Mouse (Mus musculus) left cerebral cortex, adult 8-10 months (tissue): Measurements from ENCODE around the gene Manf. TPM values are rescaled to one million over a fixed set of nuclear protein-coding genes. Genes with fewer than 3 reads are reported as not detected.

Source experiments
- DNase-seq, 2 experiments: peaks; one replicate each; pipeline ENCODE4 v3.0.0; 2022; ENCODE audit warnings: low spot score in 2 of 2
- total RNA-seq, 4 experiments: library from RNA; stranded (reverse); gene quantifications; 2 replicates each; pipeline ENCODE4 v1.2.4; 2022

Gene Manf
- total RNA-seq, 4 experiments from 2014 or later: 94.8 to 105 (median 98.7) TPM

DNA sequence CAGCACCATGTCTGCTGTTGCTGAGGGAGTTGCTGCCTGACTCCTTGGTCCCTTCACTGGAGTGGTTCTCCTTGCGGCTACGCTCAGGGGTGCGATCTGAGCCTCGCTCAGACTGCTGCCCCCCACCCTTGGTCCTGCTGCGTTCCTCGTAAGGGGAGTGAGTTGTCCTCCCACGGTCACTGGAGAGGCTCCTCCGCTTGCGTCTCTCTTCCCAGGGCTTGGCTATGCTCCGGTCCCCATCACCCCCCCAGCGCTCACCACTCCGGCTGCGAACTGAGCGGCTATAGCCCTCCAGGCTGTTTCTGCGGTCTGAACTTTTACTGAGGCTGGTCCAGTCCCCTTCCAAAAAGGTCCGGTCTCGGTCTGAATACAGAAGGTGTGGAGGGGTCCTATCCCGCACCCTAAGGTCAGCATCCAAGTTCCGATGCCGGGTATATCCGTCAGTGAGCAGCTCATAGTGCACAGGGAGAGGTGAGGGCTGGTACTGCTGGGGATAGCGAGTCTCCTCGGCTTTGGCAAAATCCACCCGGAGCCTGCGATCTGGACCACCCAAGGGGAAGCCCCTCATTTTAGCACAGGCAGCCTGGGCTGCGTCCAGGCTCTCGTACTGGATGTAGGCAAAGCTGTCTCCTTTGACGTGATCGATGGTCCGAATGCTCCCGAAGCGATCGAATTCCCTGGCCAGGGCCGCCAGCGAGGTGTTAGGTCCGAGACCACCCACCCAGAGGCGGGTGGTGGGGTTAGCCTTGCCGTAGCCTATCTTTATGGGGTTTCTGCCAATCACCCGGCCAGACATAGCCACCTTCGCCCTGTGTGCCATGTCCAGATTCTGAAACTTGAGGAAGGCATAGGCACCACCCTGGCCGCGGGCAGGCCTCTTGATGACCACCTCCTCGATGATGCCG, 6.5 kb downstream of the Manf start:
- no peak for DNase-seq

DNA sequence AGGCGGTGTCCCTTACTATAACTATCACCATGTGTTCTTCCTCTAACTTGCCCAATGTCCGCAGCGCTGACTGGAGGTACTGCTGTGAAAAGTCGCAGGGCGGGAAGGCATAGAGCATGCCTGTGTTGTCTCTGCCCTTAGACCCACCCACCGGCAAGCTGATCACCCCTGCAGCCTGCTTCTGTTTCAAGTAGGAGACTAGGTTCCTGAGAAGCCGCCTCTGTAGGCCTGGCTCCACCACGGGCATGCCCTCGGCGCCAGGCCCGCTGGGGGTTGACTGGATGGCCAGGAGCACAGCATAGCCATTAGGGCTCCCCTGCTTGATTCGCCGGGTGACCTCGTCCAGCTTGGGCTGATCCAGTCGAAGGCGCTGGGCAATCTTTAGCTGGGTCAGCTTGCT, 7.5 kb downstream of the Manf start:
- no peak for DNase-seq

DNA sequence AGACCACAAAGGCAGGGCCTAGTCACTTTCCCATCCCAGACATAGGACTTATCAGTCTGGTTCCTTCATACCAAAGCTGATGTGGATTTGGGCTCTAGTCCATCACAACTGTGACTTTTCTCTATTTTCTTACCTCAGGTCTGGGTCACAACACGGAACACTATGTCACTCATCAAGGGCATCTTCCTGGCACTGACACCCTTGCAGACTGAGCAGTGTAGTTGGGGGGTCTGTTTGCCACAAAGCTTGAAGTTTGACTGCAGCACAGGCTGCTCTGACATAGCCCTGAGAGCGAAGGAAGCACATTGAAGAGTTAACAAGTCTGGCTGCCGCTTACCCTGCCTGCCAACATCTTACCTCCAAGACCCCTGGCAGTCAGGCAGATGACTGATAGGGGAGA, 8.7 kb downstream of the Manf start:
- DNase-seq: no peak

DNA sequence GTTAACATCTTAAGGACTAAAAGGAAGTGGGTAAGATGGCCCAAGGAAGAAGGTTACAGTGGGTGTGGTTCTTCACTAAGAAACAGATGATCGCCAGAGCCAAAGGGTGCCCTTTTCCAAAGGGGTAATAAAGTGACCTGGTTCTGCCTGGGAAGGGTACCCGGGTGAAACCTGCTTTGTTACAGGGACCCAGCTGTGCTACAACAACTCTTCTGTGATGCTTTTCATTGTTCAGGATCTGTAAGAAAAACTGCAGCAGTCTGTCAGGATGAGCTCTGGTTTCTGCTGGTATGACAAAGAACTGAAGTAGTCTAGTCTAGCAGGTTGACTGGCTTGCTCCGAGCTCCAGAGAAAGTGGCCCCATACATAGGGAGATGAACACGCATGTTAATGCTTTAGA, 9.6 kb downstream of the Manf start:
- no peak for DNase-seq

DNA sequence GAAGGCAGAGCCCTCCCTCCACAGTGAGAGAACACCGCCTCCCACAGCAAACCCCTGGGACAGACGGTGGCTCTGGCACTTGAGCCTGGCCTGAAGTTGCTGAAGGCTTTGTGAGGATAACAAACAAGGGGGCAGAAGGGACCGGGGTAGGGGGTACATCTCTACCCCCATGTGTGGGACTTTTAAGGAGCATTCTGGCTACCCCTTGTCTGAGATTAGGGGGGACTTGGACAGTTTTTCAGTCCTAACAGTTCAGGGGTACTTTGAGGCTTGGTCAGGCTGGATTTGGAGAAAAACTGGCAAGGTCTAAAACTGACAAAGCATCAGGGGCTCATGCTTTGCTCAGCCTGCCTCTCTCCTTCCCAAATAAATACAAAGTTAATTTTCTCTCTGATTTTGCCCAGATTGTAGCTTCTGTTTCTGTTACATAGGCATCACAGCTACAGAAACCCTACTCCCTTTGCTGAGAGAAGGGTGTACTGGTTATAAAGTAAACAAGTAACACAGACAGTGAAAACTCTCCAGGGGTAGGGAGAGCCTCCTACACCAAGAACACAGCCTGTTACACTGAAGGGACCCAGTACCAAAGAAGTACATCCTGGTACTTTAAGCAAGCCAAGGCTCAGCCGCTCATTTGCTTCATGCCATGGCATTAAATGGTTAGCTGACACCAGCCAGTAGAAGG, 10.6 kb downstream of the Manf start:
- no peak for DNase-seq

DNA sequence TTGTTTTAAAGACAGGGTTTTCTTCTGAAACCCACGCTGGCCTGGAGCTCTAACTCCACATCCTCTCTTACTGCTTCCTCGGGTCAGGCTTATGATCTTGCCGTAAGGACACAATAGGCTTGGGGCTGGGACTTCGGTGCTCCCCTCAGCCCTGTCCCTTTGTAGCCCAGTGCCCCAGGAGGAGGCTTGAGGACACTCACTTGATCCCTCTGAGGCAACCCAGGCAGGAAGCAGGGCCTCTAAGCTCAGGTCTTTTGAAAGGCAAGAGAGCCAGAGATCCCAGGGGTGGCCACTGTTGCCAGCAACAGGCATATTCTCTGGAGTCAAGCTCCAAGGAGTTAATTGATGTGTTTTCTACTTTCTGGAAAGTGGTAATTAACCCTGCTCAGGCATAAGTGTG, 12.3 kb downstream of the Manf start:
- no peak for DNase-seq

DNA sequence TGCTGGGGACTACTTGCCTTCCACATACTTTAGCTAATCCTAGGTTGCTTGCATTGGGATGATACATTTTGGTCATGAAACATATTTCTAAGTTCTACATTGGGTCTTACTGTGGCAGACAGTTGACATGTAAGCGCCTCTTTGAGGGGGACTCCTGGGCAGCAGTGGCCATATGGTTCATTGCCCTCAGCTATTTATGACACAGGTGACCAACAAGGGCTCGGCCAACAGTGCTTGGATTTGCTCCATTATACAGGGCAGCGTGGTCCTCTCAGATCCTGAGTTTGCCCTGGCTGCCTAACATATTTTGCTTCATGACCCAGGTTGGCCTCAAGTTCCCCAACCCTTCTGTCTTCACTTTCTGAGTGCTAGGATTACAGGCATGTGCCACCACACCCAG, 15.1 kb downstream of the Manf start:
- DNase-seq: no peak

DNA sequence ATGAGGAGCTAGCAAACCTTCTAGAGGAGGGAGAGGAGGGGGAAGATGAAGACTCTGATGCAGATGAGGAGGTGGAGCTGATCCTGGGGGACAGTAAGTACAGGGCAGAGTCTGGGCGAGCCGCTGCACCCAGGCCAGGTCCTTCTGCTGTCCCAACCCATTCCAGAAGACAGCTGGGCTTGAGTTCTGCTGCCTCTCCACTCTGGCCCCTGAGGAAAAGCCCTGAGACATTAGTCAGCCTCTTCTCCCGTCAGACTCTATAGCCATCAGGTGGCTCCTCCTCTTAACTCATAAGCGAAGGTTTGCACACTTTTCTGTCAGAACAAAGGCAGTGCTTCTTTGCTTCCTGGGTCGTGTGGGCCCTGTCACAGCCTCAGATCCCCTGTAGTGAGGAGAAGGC, 17.6 kb downstream of the Manf start:
- no peak for DNase-seq

DNA sequence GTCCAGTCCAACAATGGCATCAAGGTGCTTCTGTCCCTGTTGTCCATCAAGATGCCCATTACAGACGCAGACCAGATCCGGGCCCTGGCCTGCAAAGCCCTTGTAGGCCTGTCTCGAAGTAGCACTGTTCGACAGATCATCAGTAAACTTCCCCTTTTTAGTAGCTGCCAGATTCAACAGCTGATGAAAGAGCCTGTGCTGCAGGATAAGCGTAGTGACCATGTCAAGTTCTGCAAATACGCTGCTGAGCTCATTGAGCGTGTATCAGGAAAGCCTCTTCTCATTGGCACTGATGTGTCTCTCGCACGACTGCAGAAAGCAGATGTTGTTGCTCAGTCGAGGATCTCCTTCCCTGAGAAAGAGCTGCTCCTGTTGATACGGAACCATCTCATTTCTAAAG, 33.7 kb downstream of the Manf start:
- no peak for DNase-seq

DNA sequence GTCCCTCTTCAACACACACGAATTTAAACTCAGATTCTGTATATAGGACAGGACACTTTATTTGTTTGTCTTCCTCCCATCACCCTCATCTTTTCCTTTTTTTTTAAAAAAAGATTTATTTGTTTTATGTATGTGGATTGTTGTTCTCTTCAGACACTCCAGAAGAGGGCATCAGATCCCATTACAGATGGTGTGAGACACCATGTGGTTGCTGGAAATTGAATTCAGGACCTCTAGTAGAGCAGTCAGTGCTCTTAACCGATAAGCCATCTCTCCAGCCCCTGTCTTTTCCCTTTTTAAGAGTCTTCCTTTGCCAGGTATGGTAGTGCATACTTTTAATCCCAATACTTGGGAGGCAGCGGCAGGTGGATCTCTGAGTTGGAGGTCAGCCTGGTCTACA, 35.1 kb downstream of the Manf start:
- DNase-seq: no peak

DNA sequence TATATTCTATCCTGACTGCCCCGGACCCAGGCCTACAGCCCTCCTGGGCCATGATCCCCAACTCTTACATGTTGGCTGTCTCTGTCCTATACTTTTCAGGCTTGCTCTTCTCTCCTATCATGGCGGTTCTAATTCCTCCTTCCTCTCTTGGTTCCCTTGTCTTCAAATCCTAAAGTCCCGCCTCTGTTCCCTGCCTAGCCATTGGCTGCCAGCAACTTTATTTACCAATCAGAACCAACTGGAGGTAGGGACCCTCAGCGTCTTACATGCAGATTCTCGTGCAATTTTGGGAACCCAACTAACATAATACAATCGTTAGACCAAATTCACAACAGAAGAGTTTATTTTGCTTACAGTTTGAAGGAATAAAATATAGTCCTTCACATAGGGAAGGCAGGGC, 49.0 kb downstream of the Manf start:
- DNase-seq: no peak

DNA sequence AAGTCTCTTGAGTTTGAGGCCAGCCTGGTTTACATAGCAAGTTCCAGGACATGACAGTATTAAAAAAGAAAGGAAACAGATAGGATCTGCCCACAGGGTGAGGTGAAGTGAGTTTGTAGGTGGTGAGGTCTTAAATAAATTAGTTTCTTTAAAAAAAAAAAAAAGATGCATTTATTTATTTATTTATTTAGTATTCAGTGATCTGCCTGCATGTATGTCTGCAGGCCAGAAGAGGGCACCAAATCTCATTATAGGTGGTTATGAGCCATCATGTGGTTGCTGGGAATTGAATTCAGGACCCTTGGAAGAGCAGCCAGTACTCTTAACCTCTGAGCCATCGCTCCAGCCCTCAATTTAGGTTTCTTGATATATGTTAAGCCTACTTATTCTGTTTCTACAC, 51.2 kb downstream of the Manf start:
- DNase-seq: no peak

DNA sequence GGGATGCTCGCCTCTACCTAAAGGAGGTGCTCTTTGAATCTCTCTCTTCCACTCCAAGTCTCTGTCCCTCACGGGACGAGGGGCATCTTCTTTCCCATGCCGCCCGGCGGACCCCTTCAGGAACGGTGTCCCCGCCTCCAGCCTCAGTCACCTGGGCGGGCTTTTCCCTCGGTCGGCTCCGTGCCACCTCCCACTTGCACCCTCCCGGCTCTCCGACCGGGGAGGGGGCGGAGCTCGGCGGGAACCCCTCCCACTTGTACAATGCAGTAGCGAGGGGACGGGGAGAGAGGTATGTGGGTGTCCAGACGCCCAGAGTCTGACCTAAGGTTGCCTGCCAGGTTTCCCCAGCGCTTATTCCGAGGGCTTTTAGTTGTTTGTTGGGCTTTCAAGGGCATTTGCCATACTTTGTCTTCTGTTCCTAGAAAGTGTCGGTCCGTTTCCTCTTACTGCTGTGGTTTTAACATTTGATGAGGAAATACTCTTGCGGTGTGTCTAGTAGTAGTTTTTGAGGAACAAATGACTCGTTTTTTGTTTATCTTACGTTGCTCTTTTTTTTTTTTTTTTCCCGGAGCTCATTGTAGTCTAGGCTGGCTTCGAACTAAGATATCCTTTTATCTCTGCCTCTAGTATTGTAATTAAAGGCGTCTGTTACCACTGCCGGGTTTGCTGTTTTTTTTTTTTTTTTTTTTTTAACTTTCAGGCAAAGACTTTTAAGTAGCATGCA, 69.2 kb downstream of the Manf start:
- DNase-seq: peak; percentile 54 to 70

DNA sequence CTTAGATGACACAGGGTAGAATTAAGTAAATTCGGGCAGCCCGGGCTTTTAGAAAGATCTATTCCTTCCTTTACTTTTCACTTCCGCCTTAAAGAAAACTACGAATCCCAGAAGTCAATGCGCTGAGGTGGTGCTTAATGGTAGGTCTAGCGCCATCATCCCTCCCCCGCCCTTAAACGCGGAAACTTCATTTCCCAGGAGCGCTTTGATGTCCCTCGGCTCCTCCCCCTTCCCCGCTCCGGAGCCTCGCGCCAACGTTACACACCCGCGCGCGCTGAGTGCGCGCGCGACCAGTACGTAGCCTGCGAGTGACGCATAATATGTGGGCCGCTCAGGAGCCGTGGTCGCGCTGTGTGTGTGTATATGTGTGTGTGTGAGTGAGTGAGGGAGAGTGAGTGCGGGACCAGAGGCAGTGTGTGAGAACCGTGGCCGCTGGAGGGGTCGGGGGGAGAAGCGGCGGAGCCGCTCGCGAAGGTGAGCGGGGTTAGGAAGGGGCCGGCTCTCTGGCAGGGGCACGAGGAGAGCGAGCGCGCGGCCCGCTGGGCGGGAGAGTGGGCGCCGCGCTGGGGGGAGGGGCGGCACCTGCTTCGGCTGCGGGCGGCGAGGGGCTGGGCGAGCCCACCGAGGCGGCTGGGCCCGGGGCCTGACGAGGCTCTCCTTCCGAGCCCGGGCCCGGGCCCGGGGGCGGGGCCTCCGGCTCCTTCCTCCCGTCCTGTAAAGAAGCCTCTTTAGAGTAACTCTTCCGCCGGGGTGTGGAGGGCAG, 70.0 kb downstream of the Manf start, which contains the start of gene Dcaf1:
Dcaf1 (plus strand) TSS at position 257 of the 763 bp plus-strand sequence.
- peak; percentile 61 to 95 for DNase-seq

DNA sequence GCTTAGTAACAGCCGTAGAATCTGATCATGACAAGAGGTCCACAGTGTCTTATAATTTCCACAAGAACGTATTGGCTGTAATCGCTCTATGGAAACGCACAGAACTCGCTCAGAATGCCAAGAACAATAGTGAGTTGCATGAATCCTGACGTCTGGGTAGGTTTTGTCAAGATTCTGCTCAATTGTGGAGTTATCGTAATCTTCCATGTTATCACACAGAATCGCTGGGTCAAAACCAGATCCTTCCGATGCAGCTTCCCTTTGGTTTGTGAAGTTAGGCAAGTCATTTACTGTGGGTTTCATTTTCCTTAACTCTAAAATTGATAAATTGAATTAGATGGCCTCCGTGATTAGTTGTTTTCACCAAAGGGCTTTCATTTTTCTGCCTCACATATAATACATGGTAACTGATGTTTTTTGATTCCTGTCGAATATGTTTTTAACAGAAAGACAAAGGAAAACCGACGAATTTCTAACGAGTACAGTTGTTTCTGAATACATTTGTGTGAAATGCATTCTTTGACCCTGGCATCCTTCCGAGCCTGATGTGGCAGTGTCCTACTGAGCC, 70.6 kb downstream of the Manf start:
- DNase-seq: no peak

DNA sequence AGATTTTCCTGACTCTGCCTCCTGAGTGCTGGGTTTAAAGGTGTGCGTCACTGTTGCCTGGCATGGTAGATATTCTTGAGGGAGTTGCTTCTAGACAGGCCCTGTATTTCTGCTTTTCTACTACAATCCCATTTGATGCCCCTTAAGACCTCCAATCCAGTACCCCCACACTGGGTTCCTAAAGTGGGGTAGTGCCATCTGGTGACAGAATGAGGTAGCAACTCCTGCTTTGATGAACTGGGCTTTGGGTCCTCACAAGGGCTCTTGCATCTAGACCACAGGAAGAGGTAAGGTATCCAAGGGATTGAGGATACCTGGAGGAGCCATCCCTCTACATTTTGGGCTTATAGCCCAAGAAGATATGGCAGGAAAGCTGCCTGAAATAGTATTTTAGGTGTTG, 72.6 kb downstream of the Manf start:
- no peak for DNase-seq

DNA sequence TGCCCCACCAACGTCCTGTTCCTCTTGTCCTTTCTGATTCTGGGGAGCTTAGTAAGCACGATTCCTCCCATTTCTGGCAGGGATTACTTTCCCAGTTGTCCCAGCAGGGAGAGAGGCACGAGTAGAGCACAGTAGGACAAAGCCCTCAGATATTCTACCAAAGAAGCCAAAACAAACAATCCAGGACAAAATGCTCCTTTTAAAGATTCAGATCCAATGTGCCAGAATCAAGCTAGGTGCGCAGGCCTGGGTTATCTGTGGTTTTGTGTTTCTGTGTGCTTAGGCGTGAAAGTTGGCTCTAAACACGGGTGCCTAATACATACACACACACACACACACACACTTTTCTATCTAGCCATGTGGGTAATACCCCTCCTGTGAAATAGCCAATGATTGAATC, 73.6 kb downstream of the Manf start:
- DNase-seq: no peak

DNA sequence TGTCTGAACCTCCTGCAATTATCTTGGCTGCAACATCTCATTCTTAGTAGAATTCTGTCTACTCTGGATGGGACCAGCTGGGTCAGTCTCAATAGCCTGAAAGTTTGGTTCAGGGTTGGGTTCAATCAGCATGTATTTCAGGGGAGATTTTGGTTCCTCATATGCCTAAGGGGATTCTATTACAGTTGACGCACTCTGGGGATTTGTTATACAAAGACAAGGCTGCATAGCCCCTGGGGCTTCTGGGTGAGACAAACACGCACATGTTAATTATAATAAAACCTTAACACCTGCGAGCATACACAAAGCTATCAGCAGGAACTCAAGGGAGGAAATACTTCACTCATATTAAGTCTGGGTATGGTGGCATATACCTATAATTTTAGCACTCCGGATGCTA, 85.3 kb downstream of the Manf start:
- no peak for DNase-seq

DNA sequence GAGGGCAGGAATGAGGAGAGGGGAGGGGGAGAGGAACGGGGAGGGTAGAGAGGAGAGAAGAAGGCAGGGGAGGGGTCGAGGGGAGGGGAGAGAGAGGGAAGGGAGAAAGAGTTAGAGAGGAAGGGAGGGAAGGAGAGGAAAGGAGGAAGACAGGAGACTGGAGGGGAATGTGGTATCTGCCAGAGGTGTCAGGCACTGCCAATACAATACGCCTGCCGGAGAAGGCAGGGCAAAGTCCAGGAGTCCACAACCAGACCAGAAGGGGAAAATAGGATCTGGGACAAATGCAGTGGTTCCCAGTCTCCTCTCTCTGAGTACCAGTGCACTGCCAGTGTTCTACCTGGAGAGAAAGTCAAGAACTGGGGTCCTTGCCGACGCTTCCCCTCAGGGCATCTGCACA, 100.9 kb downstream of the Manf start:
- DNase-seq: no peak

DNA sequence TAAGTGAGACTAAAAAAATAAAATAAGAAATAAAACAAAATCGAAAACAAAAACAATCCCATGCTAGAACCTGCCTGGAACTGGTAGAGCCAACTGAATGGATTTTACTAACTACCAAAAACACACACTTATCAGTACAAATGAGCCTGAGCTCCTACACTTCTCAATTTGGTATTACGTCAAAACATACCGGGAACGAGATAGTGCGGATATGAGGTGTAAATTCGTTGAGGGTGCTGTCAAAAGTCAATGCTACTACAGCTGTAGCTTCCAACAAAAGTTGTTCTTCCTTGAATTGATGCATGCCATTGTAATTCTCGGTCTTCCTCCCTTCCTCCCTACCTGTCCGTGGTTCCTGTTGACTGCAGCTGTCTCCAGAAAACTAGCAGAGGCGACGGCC, 102.4 kb downstream of the Manf start:
- no peak for DNase-seq

DNA sequence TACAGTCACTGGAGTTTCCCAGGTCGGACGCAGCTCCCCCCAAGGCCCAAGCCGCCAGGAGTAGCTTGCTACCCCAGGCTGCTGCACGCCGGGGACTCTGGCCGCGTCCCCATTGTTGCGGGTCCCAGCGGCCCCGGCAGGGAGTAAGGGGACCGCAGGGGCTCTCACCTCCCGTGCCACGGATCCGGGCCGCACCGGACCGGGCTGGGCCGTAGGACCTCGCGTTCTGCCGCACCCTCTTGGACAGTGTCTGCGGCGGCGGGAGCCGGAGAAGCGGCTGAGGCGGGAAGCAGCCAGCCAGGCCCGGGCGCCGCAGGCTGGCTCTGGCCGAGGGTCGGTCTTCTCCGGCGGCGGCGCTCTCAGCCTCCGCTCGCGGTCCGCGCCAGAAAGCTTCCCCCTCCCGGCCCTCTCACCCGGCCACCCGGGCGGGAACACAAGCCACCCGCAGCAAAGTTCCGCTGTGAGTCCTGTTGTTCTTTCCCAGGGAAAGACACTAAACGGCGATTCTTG, 102.9 kb downstream of the Manf start, which contains the start of gene Rad54l2:
Rad54l2 (minus strand) TSS at position 383 of the 510 bp plus-strand sequence.
- DNase-seq: peak; percentile 56 to 75
